Comparison of ENCODE assay signal across 8 mouse cellular contexts in genomic region chr2:6594160-6594559, GRCm38 (mm10).
DNase-seq lines count a peak whose midpoint lies in the region; ATAC-seq and TF ChIP-seq lines count a peak whose summit lies in the region.
"Had no signal": no experiment of that assay in that cellular context is flagged by ENCODE, and none has a peak within 500 bp of the region (broad histone marks: within the 10 kb centered on the region; RNA-seq: fewer than 3 reads in every experiment).

No protein-coding gene starts in this region.

- TF ChIP-seq EP300 in CH12.LX (IDR thresholded peaks at IDR 0.05; ENCODE audit: low read length): no peak

- TF ChIP-seq CTCF in CH12.LX (conservative IDR thresholded peaks at IDR 0.05 in 1 of 2, IDR thresholded peaks at IDR 0.05 in 1 of 2; ENCODE audit: low read depth in 2 of 2, low read length in 2 of 2): no peak
- no peak for TF ChIP-seq CTCF in brain, embryonic 14.5 days (IDR thresholded peaks at IDR 0.05; ENCODE audit: borderline replicate concordance, extremely low read depth, insufficient read depth, insufficient read length)

- dilution Hi-C loops in CH12.LX (cut with MboI; ENCODE audit: extremely low pct_ligation_motif_present, extremely low pct_unique_long_range_greater_than_20kb, low sequenced_read_pairs): no loop called here

- no peak for TF ChIP-seq POLR2A in CH12.LX (IDR thresholded peaks at IDR 0.05; ENCODE audit: low read depth, low read length)
- TF ChIP-seq POLR2A in brain, embryonic 14.5 days (IDR thresholded peaks at IDR 0.05; ENCODE audit: borderline replicate concordance, extremely low read depth, insufficient read depth, insufficient read length, poor library complexity, severe bottlenecking): no peak

- H3K27ac ChIP-seq in CH12.LX (ENCODE audit: insufficient read depth, low read depth): peak overlapping the region; percentile 24; the same call in 1 of the 2 replicates
- peak overlapping the region; percentile 84 for H3K27ac ChIP-seq in forebrain, embryonic 14.5 days (ENCODE audit: low read depth, low read length)
- peak overlapping the region; percentile 67 for H3K27ac ChIP-seq in midbrain, embryonic 11.5 days (ENCODE audit: low read depth, low read length)
- no peak overlapping the region for H3K27ac ChIP-seq in heart, embryonic 12.5 days (ENCODE audit: poor library complexity, severe bottlenecking)

- peaks cover 34 to 74% of the 10 kb centered on the region in 2 experiments for H3K36me3 ChIP-seq in CH12.LX (replicated peaks in 1 of 2; ENCODE audit: control insufficient read depth in 1 of 2, insufficient read depth in 1 of 2, low read length in 1 of 2)
- peaks cover 28% of the 10 kb centered on the region for H3K36me3 ChIP-seq in forebrain, embryonic 14.5 days (ENCODE audit: control insufficient read depth, insufficient read depth, low read length)
- H3K36me3 ChIP-seq in midbrain, embryonic 11.5 days (ENCODE audit: control insufficient read depth, insufficient read depth, low read length): no peaks in the 10 kb centered on the region
- no peaks in the 10 kb centered on the region for H3K36me3 ChIP-seq in heart, embryonic 12.5 days

- H3K4me2 ChIP-seq in CH12.LX (ENCODE audit: insufficient read depth, low read depth, poor library complexity, severe bottlenecking): no peak overlapping the region
- H3K4me2 ChIP-seq in forebrain, embryonic 14.5 days (ENCODE audit: low read length): no peak overlapping the region
- H3K4me2 ChIP-seq in midbrain, embryonic 11.5 days: no peak overlapping the region
- H3K4me2 ChIP-seq in heart, embryonic 12.5 days: no peak overlapping the region

- in situ Hi-C loops in CH12.LX (cut with MboI; ENCODE audit: low pct_ligation_motif_present, low pct_unique_long_range_greater_than_20kb, low sequenced_read_pairs): no loop called here

- no peak for TF ChIP-seq RAD21 in CH12.LX (IDR thresholded peaks at IDR 0.05; ENCODE audit: low read depth, low read length)

- H3K9ac ChIP-seq in CH12.LX (ENCODE audit: insufficient read depth, low read depth): no peak overlapping the region
- H3K9ac ChIP-seq in forebrain, embryonic 14.5 days (ENCODE audit: low read length): no peak overlapping the region; the same call in 1 of the 2 replicates
- no peak overlapping the region for H3K9ac ChIP-seq in midbrain, embryonic 11.5 days (ENCODE audit: low read length)
- no peak overlapping the region for H3K9ac ChIP-seq in heart, embryonic 12.5 days

- H3K79me2 ChIP-seq in CH12.LX (replicated peaks; ENCODE audit: control insufficient read depth, extremely low read depth, insufficient read depth, poor library complexity, severe bottlenecking): no peaks in the 10 kb centered on the region

- H3K4me3 ChIP-seq in CH12.LX (replicated peaks in 1 of 3; ENCODE audit: low read depth in 2 of 3, low read length in 2 of 3, poor library complexity in 1 of 3): no peak overlapping the region
- no peak overlapping the region for H3K4me3 ChIP-seq in forebrain, embryonic 14.5 days (ENCODE audit: low read depth, low read length)
- H3K4me3 ChIP-seq in midbrain, embryonic 11.5 days (ENCODE audit: low read depth, low read length): no peak overlapping the region
- no peak overlapping the region for H3K4me3 ChIP-seq in heart, embryonic 12.5 days

- 15% methylated on average over 3 of the region's 3 CpGs for WGBS in forebrain, embryonic 14.5 days
- 70% methylated on average over 3 of the region's 3 CpGs for WGBS in midbrain, embryonic 11.5 days
- WGBS in heart, embryonic 12.5 days: 65% methylated on average over 3 of the region's 3 CpGs

- no peaks in the 10 kb centered on the region for H3K9me3 ChIP-seq in CH12.LX (replicated peaks; ENCODE audit: low read length)
- H3K9me3 ChIP-seq in forebrain, embryonic 14.5 days (replicated peaks; ENCODE audit: control insufficient read depth, low read length): no peaks in the 10 kb centered on the region
- H3K9me3 ChIP-seq in midbrain, embryonic 11.5 days (ENCODE audit: control insufficient read depth, low read length): no peaks in the 10 kb centered on the region
- H3K9me3 ChIP-seq in heart, embryonic 12.5 days (replicated peaks): no peaks in the 10 kb centered on the region

- H3K4me1 ChIP-seq in CH12.LX (ENCODE audit: control insufficient read depth in 1 of 2, insufficient read depth in 2 of 2): peaks cover 13 to 75% of the 10 kb centered on the region in 2 experiments
- peaks cover 21% of the 10 kb centered on the region for H3K4me1 ChIP-seq in forebrain, embryonic 14.5 days (ENCODE audit: control insufficient read depth, insufficient read depth, low read length)
- H3K4me1 ChIP-seq in midbrain, embryonic 11.5 days (ENCODE audit: control insufficient read depth, insufficient read depth, low read length): peaks cover 11% of the 10 kb centered on the region
- H3K4me1 ChIP-seq in heart, embryonic 12.5 days (replicated peaks): no peaks in the 10 kb centered on the region; the same call in 1 of the 2 replicates

- no peak for DNase-seq in CH12.LX (ENCODE audit: extremely low read depth)
- DNase-seq in brain, embryonic 14.5 days (ENCODE audit: low read depth): peak; percentile 84
- DNase-seq in forebrain, embryonic 14.5 days (ENCODE audit: low spot score): peak; percentile 67
- DNase-seq in midbrain, embryonic 11.5 days (ENCODE audit: low spot score, missing footprints): peak; percentile 78
- DNase-seq in spleen, adult 18-20 months: no peak
- DNase-seq in right cerebral cortex, postnatal 4 days: no peak
- DNase-seq: liver had no signal

- peak; percentile 79 for ATAC-seq in forebrain, embryonic 14.5 days
- peak; percentile 52; the same call in 1 of the 2 replicates for ATAC-seq in midbrain, embryonic 11.5 days (ENCODE audit: low FRiP score)
- ATAC-seq in heart, embryonic 12.5 days (ENCODE audit: insufficient number of reproducible peaks, low FRiP score): no peak

- H3K27me3 ChIP-seq in CH12.LX (replicated peaks): no peaks in the 10 kb centered on the region
- no peaks in the 10 kb centered on the region for H3K27me3 ChIP-seq in forebrain, embryonic 14.5 days (replicated peaks; ENCODE audit: control insufficient read depth, insufficient read depth, low read length)
- H3K27me3 ChIP-seq in midbrain, embryonic 11.5 days (ENCODE audit: control insufficient read depth, insufficient read depth, low read length): no peaks in the 10 kb centered on the region
- no peaks in the 10 kb centered on the region for H3K27me3 ChIP-seq in heart, embryonic 12.5 days (replicated peaks)

TF ChIP-seq in CH12.LX, 34 proteins besides CTCF, POLR2A, EP300 and RAD21:
- TF ChIP-seq GABPA (IDR thresholded peaks at IDR 0.05; ENCODE audit: insufficient replicate concordance, low read depth, low read length) (no peak), NELFE (IDR thresholded peaks at IDR 0.05; ENCODE audit: low read depth, low read length) (no peak), BHLHE40 (IDR thresholded peaks at IDR 0.05; ENCODE audit: low read depth, low read length) (no peak), USF2 (conservative IDR thresholded peaks at IDR 0.05; ENCODE audit: low read depth, low read length) (no peak), MEF2A (IDR thresholded peaks at IDR 0.05; ENCODE audit: borderline replicate concordance, low read depth, low read length) (no peak), SIN3A (IDR thresholded peaks at IDR 0.05; ENCODE audit: low read length) (no peak), ELF1 (IDR thresholded peaks at IDR 0.05; ENCODE audit: low read depth, low read length) (no peak), ZNF384 (IDR thresholded peaks at IDR 0.05; ENCODE audit: low read depth, low read length) (no peak), POLR2AphosphoS2 (IDR thresholded peaks at IDR 0.05; ENCODE audit: low read depth, low read length) (no peak), JUND (conservative IDR thresholded peaks at IDR 0.05; ENCODE audit: low read depth, low read length) (no peak), TCF12 (IDR thresholded peaks at IDR 0.05; ENCODE audit: low read depth, low read length) (no peak), HCFC1 (IDR thresholded peaks at IDR 0.05; ENCODE audit: low read depth, low read length) (no peak), CHD2 (IDR thresholded peaks at IDR 0.05; ENCODE audit: low read length) (no peak), MYC (IDR thresholded peaks at IDR 0.05; ENCODE audit: low read depth, low read length) (no peak), PAX5 (IDR thresholded peaks at IDR 0.05; ENCODE audit: low read length) (no peak)

Comparison
In these comparisons a context has a peak if more than half of its experiments do, and no peak if none do; other contexts are left out.
1. DNase-seq: peak in brain, embryonic 14.5 days (single experiment), forebrain, embryonic 14.5 days (single experiment) and midbrain, embryonic 11.5 days (single experiment); none in CH12.LX (single experiment), spleen, adult 18-20 months (0 of 2) and right cerebral cortex, postnatal 4 days (single experiment).